Mouse (Mus musculus): ENCODE results near the gene Scn4a.

Scn4a gene

DNA sequence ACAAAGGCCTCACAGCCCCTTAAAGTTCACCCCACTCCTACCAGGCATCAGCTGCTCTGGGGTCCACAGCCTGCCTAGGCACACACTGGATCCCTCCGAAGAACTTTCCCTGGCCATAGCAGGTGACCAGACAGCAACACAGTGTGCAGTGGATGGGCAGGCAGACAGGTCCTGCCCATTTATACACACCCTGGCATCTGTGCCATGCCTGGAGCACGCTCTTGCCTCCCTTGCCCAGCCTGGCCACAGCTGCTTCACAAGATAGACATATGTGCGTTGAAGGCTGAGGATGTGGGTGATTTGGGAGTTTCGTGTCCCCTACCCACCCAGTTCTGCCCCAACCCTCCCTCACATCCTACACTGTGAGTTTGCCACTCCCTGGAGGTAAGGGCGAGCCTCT lies 15.1 kb downstream of the Scn4a start:
- POLR2A ChIA-PET: interaction anchor here in 1 of 4 experiments (1.6 kb wide), 1 partner anchor 11 kb away, joined by 3 read pairs; no protein-coding TSS in a partner anchor
- CTCF ChIA-PET: interaction anchor here in 2 of 4 experiments (1.1 to 1.2 kb wide), 2 partner anchors 13 to 41 kb away, joined by 3 to 4 read pairs; no protein-coding TSS in a partner anchor

DNA sequence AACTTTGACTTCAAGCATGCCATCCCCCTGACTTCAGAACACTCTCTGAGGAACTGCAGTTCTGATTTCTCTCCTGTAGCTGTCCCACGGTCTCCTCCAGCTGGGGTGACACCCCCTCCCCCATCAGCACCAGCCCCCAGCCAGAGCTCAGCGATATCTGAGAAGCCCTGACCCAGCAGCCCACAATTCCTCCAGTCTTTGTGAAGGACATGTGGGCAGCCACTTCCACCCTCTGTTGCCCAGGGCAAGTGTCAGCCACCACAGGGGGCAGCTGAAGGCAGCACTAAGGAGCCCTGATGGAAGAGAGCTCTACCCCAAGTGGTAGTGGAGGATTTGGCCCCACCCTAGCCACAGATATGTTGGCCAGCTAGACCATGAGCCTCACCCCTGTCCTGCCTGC lies 19.0 kb downstream of the Scn4a start:
- ChIA-PET CTCF (interaction anchor here (0.5 to 1.4 kb wide), 10 partner anchors 31 to 375 kb away, joined by 3 to 14 read pairs (median 4); no protein-coding TSS in a partner anchor), POLR2A (interaction anchor here (0.6 to 1.5 kb wide), 9 partner anchors 10 to 481 kb away, joined by 3 to 6 read pairs (median 3); no protein-coding TSS in a partner anchor)

DNA sequence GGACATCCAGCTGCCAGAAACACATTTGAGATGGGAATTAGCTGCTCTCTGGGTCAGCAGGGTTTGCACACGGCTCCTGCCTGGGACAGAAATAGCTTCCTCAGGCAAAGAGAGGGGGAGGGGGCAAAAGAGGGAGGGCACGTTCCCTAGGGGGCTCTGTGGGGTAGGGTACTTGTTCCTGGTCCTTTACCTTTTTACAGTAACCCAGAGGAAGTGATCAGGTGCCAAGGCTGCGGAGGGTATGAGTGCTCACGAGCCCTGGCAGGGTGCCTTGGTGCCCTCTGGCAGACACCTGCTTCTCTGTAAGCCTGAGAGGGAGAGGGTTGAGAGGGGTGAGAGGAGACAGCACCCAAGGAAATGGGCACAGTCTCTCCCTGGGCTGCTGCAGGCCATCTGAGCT lies 20.6 kb downstream of the Scn4a start:
- POLR2A ChIA-PET: interaction anchor here in 3 of 4 experiments (0.9 to 1.6 kb wide), 5 partner anchors 11 to 169 kb away, joined by 3 to 4 read pairs (median 4); partner anchors contain the start of genes Ccdc47 (in 1 of the 3) and Ddx42 (in 1 of the 3)

DNA sequence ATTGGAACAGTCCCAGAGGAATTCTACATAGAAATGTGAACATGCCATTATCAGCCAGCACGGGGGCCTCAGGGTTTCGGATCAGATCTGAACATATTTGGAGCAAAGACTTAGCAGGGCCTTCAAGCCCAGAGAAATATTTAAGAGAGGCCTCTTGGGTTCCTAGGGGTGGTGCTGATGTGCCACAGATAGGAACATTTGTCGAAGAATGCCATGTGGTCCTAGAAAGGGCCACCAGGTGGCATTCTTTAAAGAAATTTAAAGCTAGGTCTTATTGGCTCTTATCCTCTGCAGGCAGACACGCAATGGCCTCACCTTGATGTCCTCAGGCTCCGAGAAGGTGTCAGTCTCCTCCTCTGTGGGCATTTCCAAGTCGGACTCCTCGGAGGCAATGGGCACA lies 23.4 kb downstream of the Scn4a start:
- ChIA-PET CTCF (interaction anchor here (0.6 to 1.5 kb wide), 17 partner anchors 10 to 162 kb away, joined by 3 to 12 read pairs (median 4); partner anchors contain the start of gene Prr29 (in 1 of the 4)), POLR2A (interaction anchor here in 2 of 4 experiments (0.5 to 1.5 kb wide), 4 partner anchors 53 to 171 kb away, joined by 3 to 4 read pairs (median 3); partner anchors contain the start of gene Tcam1 (in 1 of the 2))

More for the DNA sequence above, 20.6 kb downstream of the Scn4a start:
- CTCF ChIA-PET: interaction anchor here in 2 of 4 experiments (0.6 to 1.9 kb wide), 7 partner anchors 30 to 252 kb away, joined by 3 to 5 read pairs (median 3); no protein-coding TSS in a partner anchor

DNA sequence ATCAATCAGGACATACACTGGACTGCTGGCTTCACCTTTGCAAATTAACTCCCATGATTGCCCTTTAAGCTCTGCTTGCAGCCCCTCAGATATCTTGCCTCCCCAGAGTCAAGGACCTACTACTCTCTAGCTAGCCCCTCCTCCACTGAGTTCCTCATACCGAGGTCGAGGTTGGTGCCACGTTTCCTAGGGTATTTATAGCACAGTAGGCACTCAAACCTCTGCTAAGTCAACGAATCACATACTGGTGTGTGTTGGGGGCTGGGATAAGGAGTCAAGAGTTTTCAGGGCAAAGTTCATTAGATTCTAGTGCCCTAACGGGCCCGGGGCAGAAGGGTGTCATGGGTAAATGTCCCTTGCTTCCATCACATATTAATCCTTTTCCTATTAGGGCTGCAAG lies 24.0 kb downstream of the Scn4a start:
- POLR2A ChIA-PET: interaction anchor here in 2 of 4 experiments (0.5 to 1.5 kb wide), 3 partner anchors 53 to 73 kb away, joined by 3 to 4 read pairs (median 3); partner anchors contain the start of gene Tcam1 (in 1 of the 2)
- CTCF ChIA-PET: interaction anchor here (0.6 to 1.5 kb wide), 12 partner anchors 10 to 68 kb away, joined by 3 to 12 read pairs (median 4); partner anchors contain the start of gene Prr29 (in 1 of the 4)

DNA sequence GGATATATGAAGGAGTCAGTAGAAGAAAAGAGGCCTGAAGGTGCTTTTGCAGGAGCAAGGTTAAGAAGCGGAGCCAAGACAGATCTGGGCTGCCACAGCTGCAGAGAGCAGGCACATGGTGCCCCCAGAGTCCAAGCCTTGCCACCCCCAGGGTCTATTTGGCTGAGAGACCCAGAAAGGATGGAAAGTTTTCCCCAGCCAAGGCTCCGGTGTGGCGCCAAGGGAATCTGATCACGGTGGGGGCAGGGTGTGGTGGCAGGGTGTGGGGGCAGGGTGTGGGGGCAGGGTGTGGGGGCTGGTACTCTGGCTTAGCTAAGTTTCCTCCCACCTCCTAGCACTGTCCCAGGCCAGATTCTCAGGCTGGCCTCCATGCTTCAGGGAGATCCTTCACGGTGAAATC lies 24.6 kb downstream of the Scn4a start:
- POLR2A ChIA-PET: interaction anchor here in 1 of 4 experiments (0.7 to 1.5 kb wide), 4 partner anchors 14 to 72 kb away, joined by 3 to 4 read pairs (median 3); partner anchors contain the start of genes Cd79b and Tcam1
- CTCF ChIA-PET: interaction anchor here in 2 of 4 experiments (0.6 to 1.5 kb wide), 3 partner anchors 15 to 271 kb away, joined by 3 to 5 read pairs (median 4); no protein-coding TSS in a partner anchor

DNA sequence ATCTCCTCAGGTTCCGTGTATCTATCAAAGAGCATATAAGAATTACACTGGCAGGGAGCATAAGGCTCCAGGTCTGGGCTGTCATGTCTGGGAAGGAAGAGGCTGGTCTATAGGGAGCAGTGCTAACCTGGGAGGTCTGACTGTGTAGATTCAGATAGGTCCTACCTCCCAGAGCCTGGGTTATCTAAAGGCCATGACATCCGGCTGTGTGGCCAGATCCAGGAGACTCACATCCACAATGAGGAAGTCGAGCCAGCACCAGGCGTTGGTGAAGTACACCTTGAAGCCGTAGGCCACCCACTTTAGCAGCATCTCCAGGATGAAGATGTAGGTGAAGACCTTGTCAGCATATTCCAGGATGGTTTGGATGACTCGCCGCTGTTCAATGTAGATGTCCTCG lies 26.6 kb downstream of the Scn4a start:
- CTCF ChIA-PET: interaction anchor here in 2 of 4 experiments (0.5 to 1.3 kb wide), 3 partner anchors 23 to 284 kb away, joined by 3 to 4 read pairs (median 4); no protein-coding TSS in a partner anchor
- POLR2A ChIA-PET: interaction anchor here in 1 of 4 experiments (0.7 to 1.3 kb wide), 3 partner anchors 11 to 70 kb away, joined by 3 to 4 read pairs (median 4); no protein-coding TSS in a partner anchor

DNA sequence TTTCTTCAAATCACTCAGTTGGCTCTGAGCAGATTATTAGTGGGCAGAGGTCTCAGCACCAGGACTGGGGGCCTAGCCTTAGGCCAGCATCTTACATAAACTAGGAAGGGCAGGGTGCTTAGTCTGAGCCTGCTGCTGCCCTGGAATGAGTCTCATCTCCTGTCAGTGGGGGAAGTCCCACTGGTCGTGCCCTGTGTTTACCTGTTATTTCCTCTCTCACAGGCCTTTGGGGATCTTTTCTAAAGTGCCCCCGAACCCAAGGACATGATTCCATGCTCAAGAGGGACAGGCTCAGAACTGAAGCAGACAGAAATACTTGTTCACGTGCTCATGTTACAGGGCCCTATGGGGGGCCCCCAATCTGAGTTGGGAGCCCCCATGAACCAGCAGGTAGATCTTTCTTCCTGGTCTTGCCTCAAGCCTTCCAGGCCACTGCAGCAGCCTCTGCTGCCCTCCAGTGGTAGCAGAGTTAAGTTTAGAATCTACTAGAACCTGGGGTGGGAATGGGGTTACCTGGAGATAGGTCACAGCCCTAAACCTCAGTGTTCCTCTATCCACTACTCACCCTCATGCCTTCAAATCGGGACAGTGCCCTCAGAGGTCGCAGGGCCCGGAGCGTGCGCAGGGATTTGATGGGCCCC lies 27.4 kb downstream of the Scn4a start:
- CTCF ChIA-PET: interaction anchor here in 1 of 4 experiments (0.8 to 1.0 kb wide), 2 partner anchors 23 kb away, joined by 3 to 4 read pairs; no protein-coding TSS in a partner anchor
- POLR2A ChIA-PET: interaction anchor here in 1 of 4 experiments (0.6 kb wide), 1 partner anchor 54 kb away, joined by 5 read pairs; no protein-coding TSS in a partner anchor

DNA sequence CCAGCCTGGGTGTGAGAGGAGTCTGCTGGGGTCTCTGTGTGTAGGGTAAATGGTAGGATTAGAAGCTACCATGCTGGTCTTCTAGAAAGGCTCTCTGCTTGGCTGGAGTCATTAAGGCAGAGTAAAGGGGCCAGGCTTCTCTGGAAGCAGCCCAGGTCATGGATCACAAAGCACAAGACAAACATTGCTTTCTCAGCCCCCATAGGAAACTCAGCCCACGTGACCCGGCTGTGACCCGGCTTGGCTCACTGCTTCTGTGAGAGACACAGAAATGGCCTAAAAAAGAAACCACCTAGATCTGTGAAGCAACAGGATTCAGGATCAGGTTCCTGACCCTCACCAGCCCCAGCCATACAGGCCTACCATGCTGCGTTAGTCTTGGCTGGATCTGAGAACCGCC lies 28.2 kb downstream of the Scn4a start:
- CTCF ChIA-PET: interaction anchor here in 2 of 4 experiments (0.8 to 1.2 kb wide), 3 partner anchors 15 to 68 kb away, joined by 3 read pairs; no protein-coding TSS in a partner anchor
- POLR2A ChIA-PET: no interaction called here

DNA sequence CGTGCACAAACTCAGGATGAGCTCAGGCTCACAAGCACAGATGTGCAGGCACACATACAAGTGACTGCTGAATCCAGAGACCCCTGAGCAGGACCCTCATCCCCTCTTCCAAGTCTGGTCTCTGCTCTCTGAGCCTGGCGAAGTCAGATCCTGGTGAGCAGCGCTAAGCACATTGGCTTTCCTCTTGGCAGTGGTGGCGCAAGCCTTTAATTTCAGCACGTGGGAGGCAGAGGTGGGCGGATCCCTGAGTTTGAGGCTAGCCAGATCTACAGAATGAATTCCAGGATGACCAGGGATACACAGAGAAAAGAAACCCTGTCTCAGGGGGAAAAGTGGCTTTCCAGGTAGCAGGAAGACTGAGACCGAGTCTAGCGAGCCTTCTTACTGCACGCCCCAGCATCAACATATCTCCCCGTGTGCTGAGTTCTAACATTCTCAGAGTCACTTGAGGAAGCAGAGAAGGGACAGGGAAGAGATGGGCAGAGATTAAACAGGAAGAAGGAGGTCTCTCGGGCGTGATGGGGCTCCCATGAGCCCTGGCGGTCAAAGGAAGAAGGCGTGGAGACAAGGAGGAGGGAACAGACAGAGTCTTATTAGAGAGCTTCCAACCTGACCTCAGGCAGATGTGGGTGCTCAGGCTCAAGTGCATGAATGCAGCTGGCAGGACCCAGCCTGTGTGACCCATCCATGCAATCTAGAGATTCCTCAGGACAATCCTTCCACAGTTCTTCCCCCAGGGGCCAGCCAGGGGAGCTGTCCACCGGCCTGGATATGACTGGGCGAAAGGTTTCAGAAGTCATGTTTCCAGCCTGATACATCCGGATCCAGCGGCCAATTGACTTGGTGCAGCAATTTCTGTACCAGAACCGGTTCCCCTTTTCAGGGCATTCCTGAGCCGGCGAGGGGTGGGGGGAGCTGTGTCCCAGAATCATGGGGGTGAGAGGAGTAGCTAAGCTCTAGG lies 34.4 kb downstream of the Scn4a start:
- ChIA-PET CTCF (interaction anchor here in 3 of 4 experiments (0.7 to 1.5 kb wide), 6 partner anchors 10 to 185 kb away, joined by 3 to 4 read pairs (median 3); no protein-coding TSS in a partner anchor), POLR2A (interaction anchor here in 3 of 4 experiments (0.6 to 2.2 kb wide), 9 partner anchors 9 to 182 kb away, joined by 3 to 7 read pairs (median 4); no protein-coding TSS in a partner anchor)

DNA sequence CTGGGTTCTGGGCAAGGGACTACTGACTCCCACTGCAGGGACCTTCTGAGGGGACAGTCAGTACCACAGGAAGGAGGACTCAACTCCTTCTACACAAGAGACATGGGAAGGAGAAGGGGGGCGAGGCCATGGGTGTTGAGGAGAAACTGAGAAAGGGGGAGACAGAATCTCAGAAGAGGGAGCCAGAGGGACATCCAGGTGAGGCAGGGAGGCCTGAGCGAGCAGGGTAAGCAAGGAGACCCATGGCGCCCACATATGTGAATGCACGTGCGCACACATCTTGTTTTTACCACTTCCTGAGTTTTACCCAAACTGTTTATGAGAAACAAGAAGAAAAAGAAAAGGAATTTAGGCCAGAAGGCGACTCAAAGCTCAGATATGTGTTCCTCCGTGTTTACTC lies 35.3 kb downstream of the Scn4a start:
- ChIA-PET POLR2A (interaction anchor here in 3 of 4 experiments (0.6 to 2.2 kb wide), 4 partner anchors 10 to 70 kb away, joined by 3 to 6 read pairs (median 4); no protein-coding TSS in a partner anchor), CTCF (interaction anchor here in 1 of 4 experiments (0.7 kb wide), 1 partner anchor 186 kb away, joined by 3 read pairs; no protein-coding TSS in a partner anchor)

DNA sequence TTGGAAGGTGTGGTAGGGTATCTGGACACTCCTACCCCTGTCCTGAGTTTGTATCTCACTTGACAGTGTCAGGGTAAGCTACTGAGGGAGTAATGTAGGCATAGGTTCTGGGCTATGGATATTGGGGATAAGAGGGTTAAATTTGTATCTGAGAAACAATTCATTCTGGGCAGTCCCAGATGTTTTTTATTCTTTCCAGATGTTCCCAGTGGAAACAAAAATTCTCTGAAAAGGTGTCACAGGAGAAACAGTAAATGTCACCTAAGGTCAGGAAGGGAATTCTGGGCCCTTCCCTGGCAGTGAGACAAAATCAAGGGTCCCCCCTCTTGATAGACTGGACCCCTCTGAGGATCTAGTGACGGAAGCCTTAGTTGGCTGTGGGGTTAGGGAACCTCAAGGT lies 36.7 kb downstream of the Scn4a start:
- ChIA-PET CTCF (no interaction called here), POLR2A (no interaction called here)

DNA sequence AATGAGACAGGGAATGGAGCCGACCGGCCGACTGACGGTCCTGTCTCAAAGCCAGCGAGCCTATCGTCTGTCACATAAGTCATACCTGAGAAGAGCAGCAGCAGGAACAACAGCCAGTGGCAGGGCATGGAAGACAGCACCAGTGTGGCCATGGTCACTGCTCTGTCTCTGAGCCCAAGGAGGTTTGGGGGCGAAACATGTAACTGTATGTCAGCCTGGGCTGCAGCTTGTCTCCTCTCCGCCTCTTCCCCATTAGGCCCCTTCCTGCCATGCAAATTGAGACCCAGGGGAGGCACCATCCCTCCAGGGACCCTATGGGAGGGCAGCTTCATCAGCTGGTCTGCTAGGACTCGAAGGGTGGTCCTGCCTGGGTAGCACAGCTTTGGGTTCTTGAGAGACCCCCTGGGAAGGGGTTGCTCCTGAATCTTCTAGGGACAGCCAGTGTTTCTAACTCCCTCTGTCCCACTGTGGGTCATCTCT lies 38.7 kb downstream of the Scn4a start, which contains the start of gene Cd79b:
TSS of gene Cd79b (minus strand) at position 430 of the 480 bp plus-strand sequence.
- POLR2A ChIA-PET: interaction anchor here in 2 of 4 experiments (0.6 to 1.5 kb wide), 10 partner anchors 14 to 187 kb away, joined by 3 to 6 read pairs (median 3); partner anchors contain the start of genes Ccdc47 (in 1 of the 2), Ern1 (in 1 of the 2) and Tcam1 (in 1 of the 2)
- CTCF ChIA-PET: interaction anchor here in 1 of 4 experiments (0.7 to 2.7 kb wide), 3 partner anchors 12 to 48 kb away, joined by 3 to 16 read pairs (median 3); no protein-coding TSS in a partner anchor

DNA sequence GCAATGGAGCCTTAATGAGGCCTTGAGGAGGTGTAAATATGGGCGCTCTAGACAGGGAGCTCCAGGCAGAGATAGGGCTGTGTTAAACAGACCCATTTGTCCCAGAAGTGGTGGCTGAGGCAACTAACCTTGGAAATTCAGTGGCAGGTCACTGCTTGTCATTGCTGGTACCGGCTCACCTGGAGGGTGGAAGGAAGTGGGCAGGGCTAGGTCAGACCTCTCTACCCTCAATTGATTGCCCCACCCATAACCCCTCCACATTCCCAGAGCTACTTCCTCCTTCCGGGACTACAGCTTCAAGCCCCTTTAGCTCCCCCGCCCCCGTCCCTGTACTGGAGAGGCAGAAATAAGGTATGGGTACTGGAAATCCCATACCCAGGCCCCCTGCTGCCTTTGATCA lies 39.6 kb downstream of the Scn4a start:
- POLR2A ChIA-PET: interaction anchor here in 3 of 4 experiments (0.7 to 1.5 kb wide), 7 partner anchors 11 to 120 kb away, joined by 3 to 6 read pairs (median 3); partner anchors contain the start of genes Ccdc47 (in 1 of the 3) and Tcam1 (in 1 of the 3)

DNA sequence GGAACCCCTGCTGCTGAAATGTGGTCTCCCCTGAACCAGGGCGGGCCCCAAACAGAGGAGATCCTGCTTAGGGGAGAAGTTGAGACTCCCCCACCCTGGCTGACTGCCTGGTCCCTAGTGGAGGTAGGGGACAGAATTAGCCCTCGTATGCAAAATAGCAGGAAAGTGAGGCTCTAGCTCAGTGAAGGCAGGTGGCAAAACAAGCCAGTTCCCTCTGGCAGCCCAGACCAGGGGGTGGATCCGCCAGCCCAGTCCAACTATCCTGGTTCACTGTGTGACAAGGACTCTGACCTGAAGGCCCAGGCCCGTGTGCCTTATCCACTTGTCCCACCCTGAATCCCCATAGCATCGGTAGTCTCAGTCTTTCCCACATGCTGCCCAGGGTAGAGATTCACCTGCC lies 43.0 kb downstream of the Scn4a start:
- ChIA-PET POLR2A (interaction anchor here in 2 of 4 experiments (1.3 to 2.6 kb wide), 2 partner anchors 9 to 191 kb away, joined by 3 to 12 read pairs; no protein-coding TSS in a partner anchor), CTCF (no interaction called here)

More for the DNA sequence above, 39.6 kb downstream of the Scn4a start:
- CTCF ChIA-PET: interaction anchor here in 2 of 4 experiments (0.5 to 2.7 kb wide), 6 partner anchors 10 to 346 kb away, joined by 3 to 16 read pairs (median 4); partner anchors contain the start of genes Ace (in 1 of the 2) and Prr29 (in 1 of the 2)

DNA sequence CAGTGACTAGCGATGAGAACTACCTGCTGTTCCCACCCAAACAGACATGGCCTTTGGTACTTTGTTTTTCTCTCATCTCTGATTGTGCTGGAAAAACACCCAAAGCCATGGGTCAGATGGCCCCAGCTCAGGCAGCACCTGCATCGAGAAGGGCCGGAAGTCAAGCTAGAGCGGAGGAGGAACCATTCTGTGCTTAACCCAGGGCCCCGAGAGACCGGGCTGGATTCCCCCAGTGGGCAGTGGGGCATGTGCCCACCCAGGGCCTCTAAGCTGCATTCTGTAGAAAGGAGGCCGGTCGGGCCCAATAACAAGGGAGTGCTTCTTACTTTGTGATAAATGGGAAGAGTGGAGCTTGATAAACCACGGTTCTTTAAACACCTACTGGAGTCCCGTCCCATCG lies 44.9 kb downstream of the Scn4a start:
- ChIA-PET POLR2A (interaction anchor here in 3 of 4 experiments (0.6 to 3.1 kb wide), 13 partner anchors 10 to 193 kb away, joined by 3 to 13 read pairs (median 4); partner anchors contain the start of gene Smarcd2 (in 1 of the 3)), CTCF (interaction anchor here (0.6 to 2.2 kb wide), 7 partner anchors 11 to 184 kb away, joined by 3 to 8 read pairs (median 4); partner anchors contain the start of genes Prr29 (in 1 of the 4) and Tcam1 (in 1 of the 4))
